Mouse (Mus musculus): ENCODE data around the gene Rbms3.

DNA sequence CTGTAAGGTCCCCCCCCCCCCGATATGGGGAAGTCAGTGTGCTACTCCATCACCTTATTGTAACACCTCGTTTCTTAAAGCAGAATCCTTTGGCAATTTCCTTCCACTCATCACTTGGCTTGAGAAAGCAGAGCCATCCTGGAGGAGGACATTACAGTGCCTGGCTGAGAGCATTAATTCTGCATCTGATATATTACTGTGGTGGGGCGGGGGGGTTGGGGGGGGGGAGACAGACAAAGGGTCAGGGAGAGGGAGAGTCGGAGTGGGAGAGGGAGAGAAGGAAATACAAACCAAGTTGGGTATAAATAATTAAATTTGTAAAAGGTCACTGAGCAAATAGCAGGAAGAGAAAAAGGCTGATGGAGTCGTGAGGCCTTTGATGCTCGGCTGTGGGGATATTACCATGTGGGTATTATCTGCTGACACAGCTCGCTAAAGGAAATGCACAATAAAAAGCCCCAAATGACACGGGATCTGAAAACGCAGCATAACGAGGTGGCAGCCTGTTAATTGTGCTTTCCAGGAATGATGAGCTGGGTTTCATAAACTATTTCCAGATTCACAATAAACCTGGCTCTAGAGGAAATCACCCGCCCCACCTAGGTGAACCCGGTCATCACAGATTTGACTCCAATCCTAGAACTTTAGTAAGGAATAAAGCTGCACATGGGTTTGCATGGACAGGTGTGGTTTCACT is 860.2 kb downstream of the Rbms3 start:
- TF ChIP-seq CTCF (IDR thresholded peaks at IDR 0.05; ENCODE audit: low read depth, low read length) (no peak), POLR2A (IDR thresholded peaks at IDR 0.05; ENCODE audit: extremely low read depth, insufficient read depth, low read length) (no peak)

Measured in liver, adult 2 months (tissue).